Mouse (Mus musculus): ENCODE data around the gene Gpn3. TPM values are rescaled to one million over a fixed set of nuclear protein-coding genes. Genes with fewer than 3 reads are reported as not detected.

Gpn3 gene
- polyA plus RNA-seq, 1 experiment: 84.1 TPM

DNA sequence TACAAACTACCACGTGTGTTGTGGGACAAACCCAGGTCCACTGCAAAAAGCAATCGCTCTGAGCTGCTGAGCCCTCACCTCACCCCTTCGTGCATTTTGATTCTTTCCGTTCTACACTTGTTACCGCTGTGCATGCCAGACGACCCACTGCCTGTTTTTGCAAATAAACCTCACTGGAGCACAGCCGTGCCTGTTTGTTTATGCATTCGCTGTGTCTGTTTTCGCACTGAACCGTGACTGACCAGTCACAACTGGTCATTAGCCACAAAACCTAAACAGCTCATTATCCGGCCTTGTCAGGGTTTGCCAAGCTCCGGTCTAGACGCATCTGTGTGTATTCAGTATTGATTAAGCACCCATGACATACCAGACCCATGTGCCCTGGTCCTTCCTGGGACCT, 30.5 kb downstream of the Gpn3 start:
- no peak for TF ChIP-seq GATA1 (IDR thresholded peaks at IDR 0.05; ENCODE audit: low read length)

DNA sequence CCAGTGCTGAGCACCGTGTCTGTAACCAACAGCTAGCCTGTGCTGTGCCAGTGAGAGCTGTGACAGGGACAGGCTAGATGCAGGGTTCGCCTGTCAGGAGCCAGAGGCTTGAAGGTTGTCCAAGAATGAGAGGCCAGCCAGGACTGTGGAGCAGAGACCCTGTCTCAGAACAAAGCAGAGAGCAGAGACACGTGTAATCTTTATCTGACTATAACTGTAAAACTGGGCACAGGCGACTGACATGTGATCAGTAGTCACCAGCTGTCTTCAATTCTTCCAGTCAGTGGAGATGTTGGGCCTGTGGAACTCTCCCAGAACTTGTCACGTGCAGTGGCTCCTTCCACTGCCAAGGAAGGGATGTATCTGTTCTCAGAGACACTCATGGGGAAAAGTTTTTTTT, 31.1 kb downstream of the Gpn3 start:
- no peak for TF ChIP-seq GATA1 (IDR thresholded peaks at IDR 0.05; ENCODE audit: low read length)

DNA sequence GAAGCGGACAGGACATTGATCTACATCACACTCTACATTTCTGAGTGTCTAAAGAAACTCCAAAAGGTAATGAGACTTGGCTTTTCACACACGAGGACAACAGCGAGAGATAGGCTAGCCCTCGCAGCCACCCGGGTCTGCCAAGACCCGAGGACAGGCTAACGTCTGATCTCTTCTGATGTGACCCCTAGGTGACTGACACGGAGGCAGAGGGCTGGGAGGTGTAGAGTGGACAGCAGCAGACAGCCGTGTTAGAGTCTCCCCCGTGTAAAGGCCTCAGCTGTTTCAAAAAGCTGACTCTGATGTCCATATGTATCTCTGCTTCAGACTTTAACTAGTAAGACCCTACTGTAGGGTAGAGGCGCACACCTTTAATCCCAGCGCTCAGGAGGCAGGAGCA, 31.7 kb downstream of the Gpn3 start:
- TF ChIP-seq GATA1 (IDR thresholded peaks at IDR 0.05; ENCODE audit: low read length): no peak

DNA sequence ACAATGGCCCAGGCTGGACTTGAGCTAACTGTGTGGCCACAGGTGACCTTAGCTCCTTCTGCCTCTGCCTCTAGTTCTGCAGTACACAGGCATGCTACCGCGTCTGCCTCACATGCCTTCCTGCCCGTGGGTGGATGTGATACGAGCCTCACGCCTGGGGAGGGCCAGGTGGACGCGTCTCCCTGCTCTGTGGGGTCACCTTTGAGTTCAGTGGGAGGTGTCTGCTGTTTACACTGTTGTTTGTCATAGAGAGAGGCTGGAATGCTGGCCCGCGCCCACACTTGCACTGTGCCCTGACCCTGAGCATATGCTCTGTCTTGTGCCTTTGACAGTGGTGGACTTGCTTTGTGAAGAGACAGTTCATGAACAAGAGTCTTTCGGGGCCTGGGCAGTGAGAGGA, 33.9 kb downstream of the Gpn3 start:
- TF ChIP-seq GATA1 (IDR thresholded peaks at IDR 0.05; ENCODE audit: low read length): no peak

DNA sequence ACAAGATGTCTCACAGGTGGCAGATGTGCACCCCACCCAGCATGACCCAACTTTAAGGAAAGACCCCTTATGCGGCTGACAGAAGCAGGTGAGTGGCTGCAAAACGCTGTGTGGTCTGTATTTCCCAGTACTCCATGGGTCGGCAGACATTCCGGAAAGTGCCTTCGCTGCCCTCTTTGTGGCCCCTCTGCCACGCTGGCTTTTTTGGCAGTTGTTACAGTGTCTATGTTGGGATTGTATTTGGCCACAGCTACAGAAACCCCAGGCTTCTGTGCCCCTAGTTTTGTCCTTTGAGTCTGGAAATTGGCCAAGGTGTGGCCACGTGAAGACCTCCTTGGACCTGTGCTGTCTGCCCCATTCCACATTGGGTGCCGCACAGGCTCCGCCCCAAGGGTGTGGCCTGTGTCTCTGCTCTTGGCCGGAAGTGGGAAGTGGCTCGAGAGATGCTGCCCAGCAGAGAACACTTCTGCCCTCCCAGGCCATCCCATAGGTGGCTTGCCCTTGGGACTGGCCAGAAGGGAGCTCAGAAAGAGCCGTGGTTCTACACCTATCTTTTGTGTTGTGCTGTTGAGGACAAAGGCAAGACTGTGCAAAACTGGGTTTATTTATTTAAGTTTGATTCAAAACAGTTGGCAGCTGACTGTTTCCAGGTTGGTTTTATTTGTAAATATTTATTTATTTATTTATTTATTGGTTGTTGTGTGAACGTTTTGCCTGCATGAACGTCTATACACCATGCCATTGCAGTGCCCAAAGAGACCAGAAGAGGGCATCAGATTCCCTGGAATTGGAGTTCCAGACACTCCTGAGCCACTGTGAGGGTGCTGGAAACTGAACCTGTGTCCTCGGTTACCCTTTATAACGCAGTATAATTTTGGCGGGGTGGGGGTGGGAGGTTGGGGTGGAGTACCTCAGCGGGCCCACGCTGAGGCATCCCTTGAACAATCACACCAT, 38.3 kb downstream of the Gpn3 start:
- no peak for TF ChIP-seq GATA1 (IDR thresholded peaks at IDR 0.05; ENCODE audit: low read length)

DNA sequence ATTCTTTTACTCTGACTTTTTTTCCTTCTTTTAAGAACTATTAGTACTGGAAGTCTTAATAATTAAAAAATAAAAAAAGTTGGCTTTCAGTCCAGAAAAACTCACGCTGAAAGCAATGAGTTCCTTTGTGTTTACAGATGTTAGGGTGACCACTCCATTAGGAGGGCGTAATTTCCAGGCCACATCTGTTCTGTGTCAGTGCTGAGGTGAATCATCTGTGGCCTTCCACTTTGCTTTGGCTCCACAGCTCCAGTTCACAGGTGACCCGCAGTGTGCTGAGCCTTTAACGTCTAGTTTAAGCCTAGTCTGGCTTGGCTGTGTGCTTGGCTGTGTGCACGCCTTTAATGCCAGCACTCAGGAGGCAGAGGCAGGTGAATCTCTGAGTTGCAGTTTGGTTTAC, 40.2 kb downstream of the Gpn3 start:
- TF ChIP-seq GATA1 (IDR thresholded peaks at IDR 0.05; ENCODE audit: low read length): no peak

DNA sequence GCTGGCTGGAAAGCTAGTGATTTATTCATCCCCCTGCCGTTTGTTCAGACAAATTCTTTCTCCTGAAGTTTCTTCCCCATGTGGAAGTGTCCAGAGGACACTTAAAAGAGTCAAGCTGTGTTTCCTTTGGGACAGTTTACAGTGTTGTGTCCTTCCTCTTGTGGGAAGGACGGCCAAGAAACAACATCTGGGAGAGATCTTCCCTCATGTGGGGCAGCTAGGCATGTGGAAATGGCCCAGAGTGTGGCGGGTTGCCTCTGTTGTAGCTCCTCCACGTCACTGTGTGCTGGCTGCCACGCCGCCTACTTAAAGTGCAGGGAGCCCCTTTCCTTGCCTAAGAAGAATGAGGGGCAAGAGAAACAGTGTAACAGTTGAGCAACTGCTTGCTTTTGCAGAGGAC, 41.1 kb downstream of the Gpn3 start:
- no peak for TF ChIP-seq GATA1 (IDR thresholded peaks at IDR 0.05; ENCODE audit: low read length)

DNA sequence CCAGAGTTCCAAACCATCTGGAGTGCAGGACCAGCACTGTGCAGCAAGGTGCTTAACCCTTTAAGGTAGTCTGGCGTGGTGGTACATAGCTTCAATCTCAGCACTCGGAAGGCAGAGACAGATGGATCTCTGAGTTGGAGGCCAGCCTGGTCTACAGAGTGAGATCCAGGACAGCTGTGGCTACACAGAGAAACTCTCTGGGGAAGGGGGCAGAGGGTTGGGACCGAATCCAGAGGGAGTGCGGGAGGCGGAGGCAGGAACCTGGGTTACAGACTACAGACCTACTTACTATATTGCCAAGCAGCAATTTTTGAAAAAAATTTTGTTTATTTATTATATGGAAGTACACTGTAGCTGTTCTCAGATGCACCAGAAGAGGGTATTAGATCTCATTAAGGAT, 42.7 kb downstream of the Gpn3 start:
- no peak for TF ChIP-seq GATA1 (IDR thresholded peaks at IDR 0.05; ENCODE audit: low read length)

DNA sequence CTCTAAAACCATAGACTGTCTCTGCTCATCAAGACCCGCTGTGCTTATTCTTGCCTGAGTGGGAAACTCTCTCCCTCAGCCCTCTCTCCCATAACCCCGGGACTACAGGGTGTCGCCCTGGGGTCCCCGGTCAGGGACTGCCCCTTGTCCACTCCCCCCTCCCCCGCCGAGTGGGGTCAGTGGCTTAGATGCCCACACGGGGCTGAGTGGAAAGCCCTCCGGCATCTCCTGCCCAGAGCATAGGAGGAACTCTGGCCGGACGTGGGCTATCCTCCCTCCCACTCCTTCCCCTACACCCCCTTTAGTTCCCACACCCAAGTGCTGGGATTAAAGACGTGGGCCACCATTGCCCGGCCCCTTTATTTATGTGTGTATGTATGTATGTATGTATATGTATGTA, 43.8 kb downstream of the Gpn3 start:
- no peak for TF ChIP-seq GATA1 (IDR thresholded peaks at IDR 0.05; ENCODE audit: low read length)

DNA sequence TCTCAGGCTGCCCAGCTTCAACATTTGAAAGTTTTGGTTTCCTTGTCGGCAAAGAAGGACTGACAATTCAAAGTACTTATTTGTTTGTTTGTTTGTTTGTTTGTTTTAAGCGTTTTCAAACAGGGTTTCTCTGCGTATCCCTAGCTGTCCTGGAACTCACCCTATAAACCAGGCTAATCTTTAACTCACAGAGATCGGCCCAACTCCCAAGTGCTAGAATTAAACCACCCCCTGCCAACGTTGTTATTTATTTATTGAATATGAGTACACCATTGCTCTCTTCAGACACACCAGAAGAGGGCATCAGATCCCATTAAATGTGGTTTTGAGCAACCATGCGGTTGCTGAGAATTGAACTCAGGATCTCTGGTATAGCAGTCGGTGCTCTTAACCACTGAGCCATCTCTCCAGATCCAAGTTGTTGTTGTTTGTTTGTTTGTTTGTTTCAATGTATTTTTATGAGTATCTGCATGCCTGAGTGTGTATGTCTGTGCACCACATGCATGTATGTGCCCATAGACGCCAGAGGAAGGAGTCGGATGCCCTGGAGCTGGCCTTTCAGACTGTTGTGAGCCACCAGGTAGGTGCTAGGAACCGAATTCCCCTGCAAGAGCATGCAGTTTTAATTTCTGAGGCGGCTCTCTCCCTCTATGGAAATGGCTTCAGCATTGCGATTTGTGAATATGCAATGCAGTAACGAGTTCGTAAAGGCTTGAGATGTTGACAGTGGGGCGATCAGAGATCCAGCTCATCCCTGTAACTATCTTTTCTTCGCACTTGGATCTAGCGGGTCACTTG, 49.8 kb downstream of the Gpn3 start, which contains the start of gene Anapc7:
Gene Anapc7, plus strand, starts transcription at position 423 of the 798 bp plus-strand sequence.
- no peak for TF ChIP-seq GATA1 (IDR thresholded peaks at IDR 0.05; ENCODE audit: low read length)

DNA sequence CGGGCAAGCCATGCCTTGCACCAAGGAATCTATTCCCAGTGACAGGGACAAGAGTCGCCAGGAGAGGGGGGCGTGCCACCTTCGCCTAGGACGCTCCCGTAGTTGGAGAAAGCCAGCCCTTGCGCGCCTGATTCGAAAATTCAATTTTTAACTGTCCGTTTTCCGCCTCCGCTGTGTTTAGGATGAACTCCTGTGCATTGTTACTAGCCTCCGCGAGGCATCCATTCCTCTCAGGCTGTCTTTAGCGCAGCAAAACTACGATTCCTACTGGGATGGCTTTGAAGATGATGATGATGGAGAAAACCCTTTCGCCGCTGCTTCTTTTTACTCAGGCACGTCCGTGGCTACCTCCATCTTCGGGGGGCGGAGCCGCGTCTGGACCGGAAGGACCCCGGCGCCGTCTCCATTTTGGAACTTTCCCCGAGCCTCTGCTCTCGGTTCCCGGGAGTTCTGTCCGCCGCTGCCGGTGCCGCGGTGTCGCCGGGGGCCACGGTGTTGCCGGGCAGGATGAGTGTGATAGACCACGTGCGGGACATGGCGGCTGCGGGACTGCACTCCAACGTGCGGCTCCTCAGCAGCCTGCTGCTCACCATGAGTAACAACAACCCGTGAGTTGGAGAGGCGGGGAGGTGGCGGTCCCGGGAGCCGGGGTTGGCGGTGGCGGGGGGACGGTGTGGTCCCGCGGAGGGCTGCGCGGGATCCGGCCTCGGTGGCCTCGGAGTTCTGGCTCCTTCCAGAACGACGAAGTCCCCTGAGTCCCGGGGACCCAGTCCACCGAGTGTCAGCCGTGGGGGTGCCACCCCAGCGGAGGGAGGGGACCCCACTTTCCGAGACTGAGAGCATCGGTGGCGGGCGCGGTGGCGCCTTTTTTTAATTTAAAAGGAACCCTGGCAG, 50.6 kb downstream of the Gpn3 start:
- TF ChIP-seq GATA1 (IDR thresholded peaks at IDR 0.05; ENCODE audit: low read length): no peak

DNA sequence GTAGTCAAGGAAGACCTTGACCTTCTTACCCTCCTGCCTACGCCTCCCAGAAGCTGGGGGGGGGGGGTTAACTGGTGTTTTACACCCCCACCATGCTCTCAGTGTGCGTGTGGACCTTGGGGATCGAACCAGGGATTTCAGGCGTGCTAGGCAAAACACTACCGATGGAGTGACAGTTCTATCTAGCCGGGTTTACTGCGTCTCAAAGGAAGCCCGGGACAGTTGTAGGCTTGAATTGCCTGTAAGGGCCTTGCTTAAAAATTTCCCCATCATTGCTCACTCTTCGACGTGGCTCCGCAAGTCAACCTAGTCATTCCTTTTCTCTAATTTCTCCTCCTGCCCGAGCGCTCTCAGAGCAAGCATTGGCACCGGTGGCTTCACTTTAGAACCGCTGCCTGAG, 51.4 kb downstream of the Gpn3 start:
- TF ChIP-seq GATA1 (IDR thresholded peaks at IDR 0.05; ENCODE audit: low read length): no peak

DNA sequence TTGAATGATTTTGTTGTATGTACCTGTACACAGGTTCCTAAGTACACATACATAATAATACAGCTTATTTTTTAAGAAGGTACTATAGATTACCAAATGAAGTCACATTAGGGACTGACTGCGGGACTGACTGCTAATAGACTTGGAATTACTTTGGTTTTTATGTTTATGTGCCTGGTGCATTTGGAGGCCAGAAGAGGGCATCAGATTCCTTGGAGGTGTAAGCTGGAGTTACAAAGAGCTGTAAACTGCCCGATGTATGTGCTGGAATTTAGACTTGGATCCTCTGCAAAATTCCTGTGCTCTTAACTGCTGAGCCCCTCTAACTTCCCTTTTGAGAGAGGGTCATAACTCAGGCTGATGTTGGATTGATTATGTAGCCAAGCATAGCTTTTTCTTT, 53.9 kb downstream of the Gpn3 start:
- TF ChIP-seq GATA1 (IDR thresholded peaks at IDR 0.05; ENCODE audit: low read length): no peak

DNA sequence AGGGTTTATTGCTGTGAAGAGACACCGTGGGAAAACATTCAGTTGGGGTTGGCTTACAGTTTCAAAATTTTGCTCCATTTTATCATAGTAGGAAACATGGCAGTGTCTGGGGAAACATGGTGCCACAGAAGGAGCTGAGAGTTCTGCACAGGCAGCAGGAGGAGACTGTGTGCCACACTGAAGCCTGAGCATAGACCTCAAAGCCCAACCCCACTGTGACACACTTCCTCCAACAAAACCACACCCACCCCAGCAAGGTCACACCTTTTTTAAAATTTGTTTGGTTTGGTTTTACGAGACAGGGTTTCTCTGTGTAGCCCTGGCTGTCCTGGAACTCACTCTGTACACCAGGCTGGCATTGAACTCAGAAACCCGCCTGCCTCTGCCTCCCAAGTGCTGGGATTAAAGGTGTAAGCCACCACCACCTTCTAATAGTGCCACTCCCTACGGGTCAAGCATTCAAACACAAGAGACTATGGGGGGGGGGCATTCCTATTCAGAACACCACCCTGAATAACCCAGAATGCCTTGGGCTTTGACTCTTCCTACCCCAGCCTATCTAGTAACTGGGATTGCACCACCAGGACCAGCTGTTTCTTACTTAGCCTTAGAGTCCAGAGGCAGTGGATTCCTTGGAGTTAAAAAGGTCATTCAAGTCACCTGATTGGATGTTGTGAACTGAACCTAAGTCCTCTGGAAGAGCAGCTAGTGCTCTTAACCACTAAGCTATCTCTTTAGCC, 58.5 kb downstream of the Gpn3 start:
- TF ChIP-seq GATA1 (IDR thresholded peaks at IDR 0.05; ENCODE audit: low read length): no peak

DNA sequence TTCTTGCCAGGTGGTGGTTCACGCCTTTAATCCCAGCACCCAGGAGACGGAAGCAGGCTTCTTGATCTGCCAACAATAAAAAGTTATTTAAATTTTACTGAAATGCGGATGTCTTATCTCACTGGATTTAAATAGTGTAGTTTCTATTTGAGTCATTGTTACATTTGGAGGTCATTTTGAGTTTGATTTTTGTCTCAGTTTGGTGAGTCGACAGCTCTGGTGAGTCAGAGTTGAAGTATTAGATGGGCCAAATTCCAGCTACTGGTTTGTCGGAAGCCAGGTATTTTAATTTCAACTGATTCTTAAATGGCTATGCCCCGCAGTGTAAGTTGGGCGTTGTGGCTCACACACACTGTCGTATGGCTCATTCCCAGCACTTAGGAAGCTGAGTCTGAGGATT, 59.5 kb downstream of the Gpn3 start:
- no peak for TF ChIP-seq GATA1 (IDR thresholded peaks at IDR 0.05; ENCODE audit: low read length)

Other genes with a start within 250 kb of the Gpn3 start
- not detected in 2 replicates for gene Ccdc63, start 231.1 kb upstream of the Gpn3 start, polyA plus RNA-seq (2012)
- 154 and 174 TPM in 2 replicates for gene Ppp1cc, start 213.6 kb upstream of the Gpn3 start, polyA plus RNA-seq (2012)
- gene Hvcn1, start 165.1 kb upstream of the Gpn3 start, polyA plus RNA-seq (2012): 0.29 and 0.55 TPM in 2 replicates
- gene Tctn1, start 107.4 kb upstream of the Gpn3 start, polyA plus RNA-seq (2012): 5.1 and 5.4 TPM in 2 replicates
- 6.8 and 10.2 TPM in 2 replicates for gene Pptc7, start 87.5 kb upstream of the Gpn3 start, polyA plus RNA-seq (2012)
- 1.8 and 4.5 TPM in 2 replicates for gene Rad9b, start 17.6 kb upstream of the Gpn3 start, polyA plus RNA-seq (2012)
- 9.2 and 16.5 TPM in 2 replicates for gene Vps29, start 17.5 kb upstream of the Gpn3 start, polyA plus RNA-seq (2012)
- 55.1 and 75.6 TPM in 2 replicates for gene Fam216a, start 488 bp downstream of the Gpn3 start, polyA plus RNA-seq (2012)
- 26.9 and 49.4 TPM in 2 replicates for gene Arpc3, start 20.0 kb downstream of the Gpn3 start, polyA plus RNA-seq (2012)
- 20.5 and 22.2 TPM in 2 replicates for gene Anapc7, start 49.8 kb downstream of the Gpn3 start, polyA plus RNA-seq (2012)
- gene Atp2a2, start 130.3 kb downstream of the Gpn3 start, polyA plus RNA-seq (2012): 43.2 and 53.5 TPM in 2 replicates
- 1.1 and 1.7 TPM in 2 replicates for gene Ift81, start 242.6 kb downstream of the Gpn3 start, polyA plus RNA-seq (2012)

All from G1E-ER4 (cell line).